Mouse (Mus musculus) neural tube, embryonic 11.5 days (tissue): ENCODE measurements around the gene Ptprt. TPM values are rescaled to one million over a fixed set of nuclear protein-coding genes. Genes with fewer than 3 reads are reported as not detected.

Experiments
- ATAC-seq: fragments of 200-750 bp; cut with Nextera tagmentation; 2 replicates; pipeline ENCODE4 v1.8.0; 2017; ENCODE audit warnings: moderate number of reproducible peaks, mild to moderate bottlenecking, moderate TSS enrichment, moderate library complexity; ENCODE audit not compliant: insufficient read depth, low FRiP score, low TSS enrichment
- DNase-seq: peaks from one replicate; pipeline ENCODE4 v3.0.0-alpha.2; 2015; ENCODE audit warnings: low spot score
- H3K27ac ChIP-seq: fragments of 300-500 bp; sonication (generic); 2 replicates; pipeline ENCODE4 v1.5.1; 2014; ENCODE audit warnings: low read depth, mild to moderate bottlenecking, low read length
- H3K27me3 ChIP-seq: fragments of 300-500 bp; sonication (generic); 2 replicates; pipeline ENCODE4 v1.6.1; 2014; ENCODE audit warnings: mild to moderate bottlenecking, low read length, mixed read lengths; ENCODE audit not compliant: control insufficient read depth, insufficient read depth
- H3K36me3 ChIP-seq: fragments of 300-500 bp; sonication (generic); 2 replicates; pipeline ENCODE4 v1.6.1; 2014; ENCODE audit warnings: mild to moderate bottlenecking, low read length, moderate library complexity, mixed read lengths; ENCODE audit not compliant: control insufficient read depth, insufficient read depth
- H3K4me1 ChIP-seq: fragments of 300-500 bp; sonication (generic); 2 replicates; pipeline ENCODE4 v1.6.1; 2014; ENCODE audit warnings: low read length, mixed read lengths; ENCODE audit not compliant: control insufficient read depth, insufficient read depth
- H3K4me2 ChIP-seq: fragments of 300-500 bp; sonication (generic); 2 replicates; pipeline ENCODE4 v1.6.1; 2014; ENCODE audit warnings: low read depth, mild to moderate bottlenecking, moderate library complexity
- H3K4me3 ChIP-seq: fragments of 300-500 bp; sonication (generic); 2 replicates; pipeline ENCODE4 v1.5.1; 2014; ENCODE audit warnings: low read depth, low read length
- H3K9ac ChIP-seq: fragments of 300-500 bp; sonication (generic); 2 replicates; pipeline ENCODE4 v1.6.1; 2014; ENCODE audit warnings: mild to moderate bottlenecking, low read length
- H3K9me3 ChIP-seq: fragments of 300-500 bp; sonication (generic); 2 replicates; pipeline ENCODE4 v1.6.1; 2016; ENCODE audit warnings: low read length; ENCODE audit not compliant: control insufficient read depth
- WGBS: fragments of 180-500 bp; shearing (Covaris S2); extraction: QIAGEN DNeasy Blood & Tissue Kit; methylation state at CpG from one replicate; pipeline ENCODE4 v1.1.7; 2014; 5-methylcytosine and 5-hydroxymethylcytosine counted together
- polyA plus RNA-seq: library from polyadenylated mRNA; unstranded; fragments of >200 nt; fragmentation: Nextera tagmentation; extraction: Ambion mirVana; gene quantifications from 2 replicates; pipeline ENCODE4 v1.2.1, GENCODE M21; 2014

Gene Ptprt
- polyA plus RNA-seq, 1 experiment from 2014 or later: 1.6 TPM

DNA sequence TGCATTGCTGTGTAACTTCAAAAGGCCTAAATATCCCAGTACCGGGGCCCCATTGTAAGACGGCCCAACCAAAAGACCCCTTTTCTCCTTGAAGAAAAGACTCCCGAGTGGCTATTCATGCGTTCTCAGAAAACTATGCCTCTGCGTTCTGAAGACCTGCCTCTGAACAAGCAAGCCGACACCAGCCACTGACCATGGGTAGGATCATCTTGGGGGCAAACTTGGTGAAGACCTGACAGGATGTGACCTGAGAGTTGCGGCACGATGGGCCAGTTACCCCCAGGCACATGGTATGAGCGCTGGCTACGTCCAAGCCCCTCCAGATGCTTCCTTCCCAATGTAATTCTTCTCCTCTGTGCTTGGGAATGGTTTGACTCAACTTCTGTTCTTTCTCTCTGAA, 153.3 kb downstream of the Ptprt start:
- Histone ChIP-seq H3K27me3 (no peaks in the 10 kb centered on the region), H3K9me3 (no peaks in the 10 kb centered on the region), H3K4me3 (no peak overlapping the region), H3K27ac (no peak overlapping the region), H3K4me1 (no peaks in the 10 kb centered on the region), H3K4me2 (no peak overlapping the region), H3K36me3 (no peaks in the 10 kb centered on the region), H3K9ac (no peak overlapping the region)
- no peak for DNase-seq
- peak; percentile 32; the same call in 1 of the 2 replicates for ATAC-seq
- WGBS: 51% methylated on average over 10 of the region's 10 CpGs

DNA sequence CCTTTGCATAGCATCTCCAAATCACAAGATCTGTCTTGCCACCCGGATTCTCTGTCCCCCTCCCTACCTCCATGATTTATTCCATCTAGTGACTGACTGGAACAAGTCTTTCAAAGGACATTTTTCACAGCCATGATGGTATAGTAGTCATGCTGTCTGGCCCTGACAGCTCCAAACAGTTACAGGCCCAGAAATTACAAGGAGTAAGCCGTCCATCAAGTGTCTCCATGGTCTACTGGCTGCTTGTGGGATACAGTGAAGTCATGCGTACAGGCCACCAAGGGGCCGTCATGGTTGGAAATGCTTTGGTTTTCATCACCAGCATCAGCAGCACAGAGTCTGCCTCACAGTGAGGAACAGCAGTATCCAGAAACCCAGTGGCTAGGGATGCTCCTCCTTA, 156.1 kb downstream of the Ptprt start:
- DNase-seq (no peak), ATAC-seq (no peak)
- Histone ChIP-seq H3K9me3 (no peaks in the 10 kb centered on the region), H3K4me3 (no peak overlapping the region), H3K4me2 (no peak overlapping the region), H3K4me1 (no peaks in the 10 kb centered on the region), H3K36me3 (no peaks in the 10 kb centered on the region), H3K27me3 (no peaks in the 10 kb centered on the region), H3K9ac (no peak overlapping the region), H3K27ac (no peak overlapping the region)
- WGBS: 45% methylated on average over 4 of the region's 4 CpGs

DNA sequence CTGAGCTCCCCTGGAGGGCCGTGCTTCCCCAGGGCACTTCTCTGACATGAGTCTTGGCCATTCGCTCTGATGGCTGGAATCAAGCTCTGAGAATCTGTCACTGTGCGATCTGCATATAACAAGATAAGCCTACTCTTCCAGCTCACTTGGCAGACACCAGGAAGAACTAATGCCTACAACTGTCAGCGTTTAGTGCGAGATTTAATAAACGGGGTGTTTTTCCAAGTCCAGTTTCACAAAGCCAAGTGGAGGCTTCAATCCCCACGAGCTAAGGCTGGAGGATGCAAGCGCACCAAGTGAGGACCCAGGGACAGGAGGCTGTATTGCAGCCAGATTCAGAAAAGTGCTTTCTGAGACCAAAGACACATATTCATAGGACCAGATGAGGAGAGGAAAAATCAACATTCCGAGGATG, 161.4 kb downstream of the Ptprt start:
- H3K36me3 ChIP-seq: no peaks in the 10 kb centered on the region
- DNase-seq (no peak), ATAC-seq (no peak)
- no peaks in the 10 kb centered on the region for H3K9me3 ChIP-seq
- H3K4me2 ChIP-seq: no peak overlapping the region
- no peak overlapping the region for H3K4me3 ChIP-seq
- 92% methylated on average over 9 of the region's 9 CpGs for WGBS
- H3K4me1 ChIP-seq: no peaks in the 10 kb centered on the region
- H3K27ac ChIP-seq: no peak overlapping the region
- no peak overlapping the region for H3K9ac ChIP-seq
- H3K27me3 ChIP-seq: no peaks in the 10 kb centered on the region

DNA sequence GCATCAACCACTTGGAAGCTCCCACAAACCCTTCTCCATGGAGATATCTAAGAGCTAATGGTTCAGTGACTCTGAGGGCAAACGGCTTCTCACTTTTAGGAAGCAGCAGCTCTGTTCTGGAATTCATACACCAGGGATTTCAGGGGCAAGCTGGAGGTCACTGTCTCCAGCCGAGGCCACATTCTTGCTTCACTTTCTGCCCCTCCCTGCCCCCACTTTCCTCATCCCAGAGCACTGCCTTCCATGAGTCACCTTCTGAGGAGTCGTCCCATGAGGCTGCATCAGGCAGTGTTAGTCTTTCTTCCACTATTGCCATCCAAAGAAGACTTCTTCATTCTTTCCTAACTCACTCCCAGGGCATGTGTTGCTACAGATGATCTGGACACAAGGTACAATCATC, 162.8 kb downstream of the Ptprt start:
- no peaks in the 10 kb centered on the region for H3K4me1 ChIP-seq
- 70% methylated on average over 3 of the region's 3 CpGs for WGBS

DNA sequence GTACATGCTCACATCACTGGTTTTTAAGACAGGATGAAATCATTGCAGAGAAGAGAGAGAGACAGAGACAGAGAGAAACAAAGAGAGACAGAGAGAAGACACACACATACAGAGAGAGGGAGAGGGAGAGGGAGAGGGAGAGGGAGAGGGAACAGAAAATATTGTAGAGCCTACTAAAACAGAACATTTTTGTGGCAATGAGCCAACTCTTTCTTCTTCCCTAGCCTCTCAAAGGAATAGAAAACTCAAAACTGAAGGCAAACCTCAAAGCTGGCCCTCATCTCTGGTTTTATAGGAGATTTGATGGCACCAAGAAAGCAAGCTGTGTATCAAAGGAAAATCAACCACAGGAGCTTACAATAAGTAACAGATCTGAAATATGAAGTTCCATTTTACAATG, 176.9 kb downstream of the Ptprt start:
- H3K4me2 ChIP-seq: no peak overlapping the region
- DNase-seq (no peak), ATAC-seq (no peak)
- H3K36me3 ChIP-seq: no peaks in the 10 kb centered on the region
- H3K27me3 ChIP-seq: no peaks in the 10 kb centered on the region
- H3K4me1 ChIP-seq: no peaks in the 10 kb centered on the region
- H3K9ac ChIP-seq: no peak overlapping the region
- no peak overlapping the region for H3K4me3 ChIP-seq
- H3K9me3 ChIP-seq: no peaks in the 10 kb centered on the region
- no peak overlapping the region for H3K27ac ChIP-seq

More for the DNA sequence above, 162.8 kb downstream of the Ptprt start:
- no peak overlapping the region for H3K27ac ChIP-seq
- DNase-seq (no peak), ATAC-seq (no peak)
- no peak overlapping the region for H3K4me3 ChIP-seq
- no peak overlapping the region for H3K4me2 ChIP-seq
- H3K27me3 ChIP-seq: no peaks in the 10 kb centered on the region
- no peaks in the 10 kb centered on the region for H3K9me3 ChIP-seq
- no peaks in the 10 kb centered on the region for H3K36me3 ChIP-seq
- no peak overlapping the region for H3K9ac ChIP-seq

DNA sequence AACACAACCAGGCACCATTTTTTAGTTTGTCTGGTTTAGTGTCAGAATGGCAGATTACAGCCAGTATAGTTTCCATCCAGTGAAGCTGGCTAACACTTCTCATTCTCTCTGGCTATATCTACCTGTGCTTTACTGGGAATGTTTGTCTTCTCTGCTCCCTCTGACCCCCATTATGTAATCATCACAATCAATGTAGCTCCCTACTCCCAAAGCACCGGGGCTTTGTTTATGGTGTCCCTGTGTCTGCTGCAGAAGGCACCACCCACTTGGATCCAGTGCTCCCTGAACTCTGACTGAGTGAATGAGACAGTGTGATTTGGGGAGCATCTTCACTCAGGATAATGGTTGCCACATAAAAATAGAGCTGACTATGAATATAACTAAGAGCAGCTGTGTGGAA, 217.8 kb downstream of the Ptprt start:
- ATAC-seq (no peak), DNase-seq (no peak)
- Histone ChIP-seq H3K9me3 (no peaks in the 10 kb centered on the region), H3K4me3 (no peak overlapping the region), H3K36me3 (no peaks in the 10 kb centered on the region), H3K9ac (no peak overlapping the region), H3K27me3 (no peaks in the 10 kb centered on the region), H3K4me2 (no peak overlapping the region), H3K27ac (no peak overlapping the region), H3K4me1 (no peaks in the 10 kb centered on the region)
- 71% methylated on average over 1 of the region's 1 CpGs for WGBS

DNA sequence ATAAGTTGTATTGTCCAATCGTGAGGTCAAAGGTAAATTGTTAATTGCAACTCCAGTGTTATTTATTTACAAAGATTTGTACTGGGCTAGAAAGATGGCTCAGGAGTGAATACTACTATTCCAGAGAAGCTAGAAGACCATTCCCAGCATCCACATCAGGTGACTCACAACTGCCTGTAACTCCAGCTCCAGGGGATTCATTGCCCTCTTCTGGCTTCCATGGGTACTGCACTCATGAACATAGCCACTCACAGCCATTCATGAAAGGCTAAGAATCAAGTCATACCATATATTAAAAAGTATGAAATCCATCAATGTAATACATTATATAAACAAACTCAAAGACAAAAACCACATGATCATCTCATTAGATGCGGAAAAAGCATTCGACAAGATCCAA, 224.3 kb downstream of the Ptprt start:
- Histone ChIP-seq H3K4me1 (no peaks in the 10 kb centered on the region), H3K9me3 (no peaks in the 10 kb centered on the region), H3K4me2 (no peak overlapping the region), H3K27me3 (no peaks in the 10 kb centered on the region), H3K36me3 (no peaks in the 10 kb centered on the region), H3K9ac (no peak overlapping the region), H3K27ac (no peak overlapping the region), H3K4me3 (no peak overlapping the region)
- DNase-seq: no peak
- WGBS: 94% methylated on average over 3 of the region's 3 CpGs
- ATAC-seq: no peak

DNA sequence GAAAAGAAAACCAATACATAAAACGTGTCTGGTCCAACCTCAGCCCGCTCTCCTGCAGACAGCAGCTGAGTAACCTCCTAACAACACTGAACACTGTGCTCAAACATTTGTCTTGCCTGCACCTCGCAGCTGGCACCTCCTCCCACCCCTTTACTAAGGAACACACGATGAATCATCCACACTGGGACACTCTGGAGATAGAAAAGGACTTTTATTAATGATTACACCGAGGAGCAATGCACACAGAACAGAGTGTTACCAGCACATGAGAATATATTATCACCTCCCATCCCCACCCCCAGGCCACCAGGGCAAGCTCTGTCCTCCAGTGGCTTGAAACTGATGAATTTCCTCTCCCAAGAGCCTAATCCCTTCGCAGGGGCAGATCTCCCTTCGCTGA, 230.8 kb downstream of the Ptprt start:
- no peaks in the 10 kb centered on the region for H3K4me1 ChIP-seq
- H3K9me3 ChIP-seq: no peaks in the 10 kb centered on the region
- WGBS: 59% methylated on average over 7 of the region's 7 CpGs
- H3K27ac ChIP-seq: no peak overlapping the region
- H3K9ac ChIP-seq: no peak overlapping the region
- H3K4me2 ChIP-seq: no peak overlapping the region
- ATAC-seq: no peak
- H3K4me3 ChIP-seq: no peak overlapping the region
- no peaks in the 10 kb centered on the region for H3K27me3 ChIP-seq
- no peaks in the 10 kb centered on the region for H3K36me3 ChIP-seq
- DNase-seq: peak; percentile 12

DNA sequence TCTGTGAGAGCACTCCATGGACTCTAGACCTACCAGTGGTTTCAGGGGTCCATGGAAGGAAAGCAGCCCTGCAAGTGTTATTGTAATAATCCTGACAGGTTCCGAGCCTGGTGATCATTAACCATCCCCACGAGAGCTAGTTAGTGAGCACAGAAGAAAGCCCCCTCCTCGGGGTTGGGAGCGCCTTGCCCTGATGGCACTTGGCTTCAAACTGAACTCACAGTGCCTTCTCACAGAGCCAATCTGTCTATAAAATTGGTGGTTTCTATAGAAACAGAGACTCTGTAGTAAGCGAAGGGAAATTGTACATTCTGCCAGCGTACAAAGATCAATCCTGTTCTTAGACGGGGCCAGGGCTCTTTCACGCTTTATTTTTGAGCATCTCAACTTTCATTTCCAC, 234.8 kb downstream of the Ptprt start:
- DNase-seq (no peak), ATAC-seq (no peak)
- no peak overlapping the region for H3K4me2 ChIP-seq
- no peaks in the 10 kb centered on the region for H3K36me3 ChIP-seq
- H3K9me3 ChIP-seq: no peaks in the 10 kb centered on the region
- H3K4me3 ChIP-seq: no peak overlapping the region
- H3K4me1 ChIP-seq: no peaks in the 10 kb centered on the region
- no peak overlapping the region for H3K9ac ChIP-seq
- no peaks in the 10 kb centered on the region for H3K27me3 ChIP-seq
- WGBS: 86% methylated on average over 8 of the region's 8 CpGs
- no peak overlapping the region for H3K27ac ChIP-seq
